Mouse (Mus musculus): ENCODE measurements at regions not wholly inside any gene's neighbourhood (a gene's known extent, or its start where the extent isn't known, plus 50 kb on each side); places are given as distances from the start of the nearest gene placed in this dataset.

DNA sequence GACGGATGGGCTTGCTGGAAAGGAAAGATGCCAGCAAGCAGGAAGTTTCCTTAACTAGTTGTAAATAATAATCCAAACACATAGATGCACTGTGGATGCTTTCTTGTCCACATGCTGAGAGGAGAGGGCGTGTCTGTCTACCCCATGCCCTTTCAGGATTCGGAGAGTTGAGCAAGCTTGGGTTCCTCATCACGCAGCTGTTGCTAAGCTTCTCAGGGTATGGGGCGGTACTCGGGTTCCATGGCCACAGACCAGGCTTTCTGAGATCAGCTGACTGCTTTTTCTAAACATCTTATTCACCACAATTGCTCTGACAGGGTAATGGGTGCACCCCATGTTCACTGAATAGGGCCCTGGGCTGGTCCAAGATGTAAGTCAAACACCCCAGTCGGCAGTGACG lies 310.2 kb upstream of the Jarid2 start:
- TF ChIP-seq EP300 (optimal IDR thresholded peaks at IDR 0.05) (no peak), CTCF (IDR thresholded peaks at IDR 0.05; ENCODE audit: low read depth) (no peak)

Measured in stomach, postnatal 0 days (tissue).